Mouse (Mus musculus) MEL (cell line): ENCODE data around the gene Sppl3. TPM values are rescaled to one million over a fixed set of nuclear protein-coding genes. Genes with fewer than 3 reads are reported as not detected.

Source experiments
- DNase-seq: peaks from one replicate; pipeline ENCODE4 v3.0.0; 2011; ENCODE audit warnings: low read depth, low spot score
- H3K27ac ChIP-seq: 2 replicates; pipeline ENCODE4 v1.5.1; 2012; ENCODE audit warnings: low read depth, mild to moderate bottlenecking, control low read depth, low read length, moderate library complexity; ENCODE audit not compliant: control insufficient read depth
- H3K27me3 ChIP-seq, 2 experiments: fragments of 150-350 bp in 1 of 2; sonication (generic) in 1 of 2; 2 replicates each; pipeline ENCODE4 v1.6.1; 2012; ENCODE audit warnings: low read length in 2 of 2, mild to moderate bottlenecking in 2 of 2, improper control_type of control experiment in 1 of 2, moderate library complexity in 1 of 2; ENCODE audit not compliant: insufficient read depth in 2 of 2, control insufficient read depth in 1 of 2
- H3K36me3 ChIP-seq, 2 experiments: 2 replicates each; pipeline ENCODE4 v1.6.1; 2012 to 2014; ENCODE audit warnings: low read length in 2 of 2, improper control_type of control experiment in 1 of 2, inconsistent platforms in 1 of 2, mild to moderate bottlenecking in 1 of 2; ENCODE audit not compliant: insufficient read depth in 2 of 2, control insufficient read depth in 1 of 2
- H3K4me1 ChIP-seq, 2 experiments: fragments of 150-350 bp in 1 of 2; sonication (generic) in 1 of 2; 2 replicates each; pipeline ENCODE4 v1.6.1; 2012; ENCODE audit warnings: low read length in 2 of 2, improper control_type of control experiment in 1 of 2, mild to moderate bottlenecking in 1 of 2; ENCODE audit not compliant: insufficient read depth in 2 of 2, control insufficient read depth in 1 of 2
- H3K4me3 ChIP-seq, 2 experiments: fragments of 150-350 bp in 1 of 2; sonication (generic) in 1 of 2; 2 replicates each; pipeline ENCODE4 v1.5.1; 2012; ENCODE audit warnings: low read depth in 2 of 2, low read length in 2 of 2, mild to moderate bottlenecking in 2 of 2, moderate library complexity in 2 of 2, control low read depth in 1 of 2, improper control_type of control experiment in 1 of 2; ENCODE audit not compliant: control insufficient read depth in 1 of 2, insufficient read depth in 1 of 2
- H3K79me2 ChIP-seq: 2 replicates; pipeline ENCODE4 v1.6.1; 2012; ENCODE audit warnings: mild to moderate bottlenecking, low read length, moderate library complexity; ENCODE audit not compliant: control insufficient read depth, poor library complexity, insufficient read depth
- H3K9ac ChIP-seq: 2 replicates; pipeline ENCODE4 v1.6.1; 2012; ENCODE audit warnings: low read depth, mild to moderate bottlenecking, control low read depth, low read length, moderate library complexity; ENCODE audit not compliant: control insufficient read depth, poor library complexity, severe bottlenecking
- H3K9me3 ChIP-seq: fragments of 150-350 bp; sonication (generic); replicated peaks from 2 replicates; pipeline ENCODE4 v1.6.1; 2012; ENCODE audit warnings: mild to moderate bottlenecking, low read length, improper control_type of control experiment, moderate library complexity; ENCODE audit not compliant: insufficient read depth
- BHLHE40 ChIP-seq: IDR thresholded peaks from 2 replicates; pipeline ENCODE4 v1.6.1; 2012; ENCODE audit warnings: low read depth, mild to moderate bottlenecking, inconsistent platforms, low read length, improper control_type of control experiment, borderline replicate concordance
- CHD1 ChIP-seq: IDR thresholded peaks from 2 replicates; pipeline ENCODE4 v1.6.1; 2012; ENCODE audit warnings: low read depth, mild to moderate bottlenecking, inconsistent platforms, low read length, improper control_type of control experiment
- CHD2 ChIP-seq: IDR thresholded peaks from 2 replicates; pipeline ENCODE4 v1.6.1; 2011; ENCODE audit warnings: low read length, improper control_type of control experiment
- CTCF ChIP-seq, 3 experiments: IDR thresholded peaks in 2 of 3; conservative IDR thresholded peaks in 1 of 3; 2 replicates each; pipeline ENCODE4 v1.5.1; 2011 to 2012; ENCODE audit warnings: low read length in 3 of 3, low read depth in 2 of 3, mild to moderate bottlenecking in 2 of 3, improper control_type of control experiment in 1 of 3, inconsistent platforms in 1 of 3, mixed read lengths in 1 of 3, moderate library complexity in 1 of 3; ENCODE audit not compliant: control insufficient read depth in 1 of 3, insufficient read depth in 1 of 3, poor library complexity in 1 of 3, severe bottlenecking in 1 of 3
- E2F4 ChIP-seq: IDR thresholded peaks from 2 replicates; pipeline ENCODE4 v1.6.1; 2011; ENCODE audit warnings: low read depth, low read length, improper control_type of control experiment, borderline replicate concordance
- ELF1 ChIP-seq: IDR thresholded peaks from 2 replicates; pipeline ENCODE4 v1.6.1; 2014; ENCODE audit warnings: low read depth, mild to moderate bottlenecking, inconsistent platforms, low read length, improper control_type of control experiment, moderate library complexity
- EP300 ChIP-seq, 2 experiments: IDR thresholded peaks; 2 replicates each; pipeline ENCODE4 v1.6.1; 2011; ENCODE audit warnings: improper control_type of control experiment in 2 of 2, low read length in 2 of 2, low read depth in 1 of 2, mild to moderate bottlenecking in 1 of 2
- ETS1 ChIP-seq: IDR thresholded peaks from 2 replicates; pipeline ENCODE4 v1.6.1; 2012; ENCODE audit warnings: low read depth, mild to moderate bottlenecking, inconsistent platforms, low read length, improper control_type of control experiment, moderate library complexity
- GABPA ChIP-seq: IDR thresholded peaks from 2 replicates; pipeline ENCODE4 v1.6.1; 2012; ENCODE audit warnings: low read depth, mild to moderate bottlenecking, inconsistent platforms, low read length, improper control_type of control experiment, moderate library complexity
- GATA1 ChIP-seq: IDR thresholded peaks from 2 replicates; pipeline ENCODE4 v1.6.1; 2011; ENCODE audit warnings: low read depth, low read length, improper control_type of control experiment
- JUND ChIP-seq: IDR thresholded peaks from 2 replicates; pipeline ENCODE4 v1.6.1; 2011; ENCODE audit warnings: low read depth, mild to moderate bottlenecking, improper control_type of control experiment, low read length
- KAT2A ChIP-seq: conservative IDR thresholded peaks from 2 replicates; pipeline ENCODE4 v1.6.1; 2012; ENCODE audit warnings: low read depth, low read length, improper control_type of control experiment, inconsistent platforms
- MAX ChIP-seq: IDR thresholded peaks from 2 replicates; pipeline ENCODE4 v1.6.1; 2011; ENCODE audit warnings: low read length, improper control_type of control experiment
- MAZ ChIP-seq: IDR thresholded peaks from 2 replicates; pipeline ENCODE4 v1.6.1; 2012; ENCODE audit warnings: low read depth, mild to moderate bottlenecking, inconsistent platforms, low read length, improper control_type of control experiment
- MEF2A ChIP-seq: IDR thresholded peaks from 2 replicates; pipeline ENCODE4 v1.6.1; 2014; ENCODE audit warnings: low read depth, mild to moderate bottlenecking, inconsistent platforms, low read length, improper control_type of control experiment; ENCODE audit not compliant: poor library complexity, insufficient replicate concordance, severe bottlenecking; ENCODE audit errors: extremely low read depth
- MXI1 ChIP-seq: IDR thresholded peaks from 2 replicates; pipeline ENCODE4 v1.6.1; 2011; ENCODE audit warnings: mild to moderate bottlenecking, low read depth, low read length, improper control_type of control experiment
- MYB ChIP-seq: IDR thresholded peaks from 2 replicates; pipeline ENCODE4 v1.6.1; 2011; ENCODE audit warnings: mild to moderate bottlenecking, low read depth, low read length, improper control_type of control experiment
- NELFE ChIP-seq: IDR thresholded peaks from 2 replicates; pipeline ENCODE4 v1.6.1; 2011; ENCODE audit warnings: low read depth, low read length, improper control_type of control experiment
- NRF1 ChIP-seq: IDR thresholded peaks from 2 replicates; pipeline ENCODE4 v1.6.1; 2014; ENCODE audit warnings: low read depth, mild to moderate bottlenecking, inconsistent platforms, low read length, improper control_type of control experiment, moderate library complexity; ENCODE audit not compliant: poor library complexity, insufficient read depth, severe bottlenecking
- POLR2A ChIP-seq, 2 experiments: IDR thresholded peaks; 2 replicates each; pipeline ENCODE4 v1.6.1; 2011 to 2012; ENCODE audit warnings: low read length in 2 of 2, mild to moderate bottlenecking in 2 of 2, control low read depth in 1 of 2, improper control_type of control experiment in 1 of 2, low read depth in 1 of 2, moderate library complexity in 1 of 2; ENCODE audit not compliant: control insufficient read depth in 1 of 2, insufficient read depth in 1 of 2, poor library complexity in 1 of 2
- POLR2AphosphoS5 ChIP-seq: IDR thresholded peaks from 2 replicates; pipeline ENCODE4 v1.6.1; 2012; ENCODE audit warnings: low read depth, borderline replicate concordance, mild to moderate bottlenecking, inconsistent platforms, low read length, moderate library complexity, mixed read lengths
- RAD21 ChIP-seq: IDR thresholded peaks from 2 replicates; pipeline ENCODE4 v1.6.1; 2011; ENCODE audit warnings: mild to moderate bottlenecking, low read depth, low read length, improper control_type of control experiment
- RCOR1 ChIP-seq: IDR thresholded peaks from 2 replicates; pipeline ENCODE4 v1.6.1; 2012; ENCODE audit warnings: low read depth, mild to moderate bottlenecking, inconsistent platforms, low read length, improper control_type of control experiment
- SIN3A ChIP-seq: IDR thresholded peaks from 2 replicates; pipeline ENCODE4 v1.6.1; 2012; ENCODE audit warnings: low read length, improper control_type of control experiment, inconsistent platforms
- SMC3 ChIP-seq: IDR thresholded peaks from 2 replicates; pipeline ENCODE4 v1.6.1; 2011; ENCODE audit warnings: low read depth, low read length, improper control_type of control experiment
- TAL1 ChIP-seq: IDR thresholded peaks from 2 replicates; pipeline ENCODE4 v1.6.1; 2012; ENCODE audit warnings: mild to moderate bottlenecking, inconsistent platforms, low read length, moderate library complexity, mixed read lengths
- TBP ChIP-seq: IDR thresholded peaks from 2 replicates; pipeline ENCODE4 v1.8.0; 2011; ENCODE audit warnings: low read depth, low read length, improper control_type of control experiment
- TCF12 ChIP-seq: IDR thresholded peaks from 2 replicates; pipeline ENCODE4 v1.6.1; 2014; ENCODE audit warnings: low read depth, mild to moderate bottlenecking, inconsistent platforms, low read length, improper control_type of control experiment, moderate library complexity
- UBTF ChIP-seq: IDR thresholded peaks from 2 replicates; pipeline ENCODE4 v1.6.1; 2012; ENCODE audit warnings: low read depth, mild to moderate bottlenecking, inconsistent platforms, low read length, improper control_type of control experiment, moderate library complexity, borderline replicate concordance; ENCODE audit not compliant: insufficient read depth
- USF1 ChIP-seq: IDR thresholded peaks from 2 replicates; pipeline ENCODE4 v1.6.1; 2014; ENCODE audit warnings: low read depth, mild to moderate bottlenecking, inconsistent platforms, low read length, improper control_type of control experiment, moderate library complexity
- USF2 ChIP-seq, 2 experiments: IDR thresholded peaks; 2 replicates each; pipeline ENCODE4 v1.6.1; 2011 to 2012; ENCODE audit warnings: improper control_type of control experiment in 2 of 2, low read length in 2 of 2, borderline replicate concordance in 1 of 2, inconsistent platforms in 1 of 2, low read depth in 1 of 2, mild to moderate bottlenecking in 1 of 2; ENCODE audit not compliant: insufficient read depth in 1 of 2
- ZC3H11A ChIP-seq: IDR thresholded peaks from 2 replicates; pipeline ENCODE4 v1.6.1; 2012; ENCODE audit warnings: low read depth, mild to moderate bottlenecking, inconsistent platforms, low read length, improper control_type of control experiment
- ZKSCAN1 ChIP-seq: IDR thresholded peaks from 2 replicates; pipeline ENCODE4 v1.6.1; 2012; ENCODE audit warnings: low read depth, mild to moderate bottlenecking, inconsistent platforms, low read length, improper control_type of control experiment, moderate library complexity
- ZMIZ1 ChIP-seq: IDR thresholded peaks from 2 replicates; pipeline ENCODE4 v1.6.1; 2012; ENCODE audit warnings: low read depth, mild to moderate bottlenecking, inconsistent platforms, low read length, improper control_type of control experiment, moderate library complexity
- ZNF384 ChIP-seq: IDR thresholded peaks from 2 replicates; pipeline ENCODE4 v1.6.1; 2012; ENCODE audit warnings: low read depth, mild to moderate bottlenecking, inconsistent platforms, low read length, improper control_type of control experiment
- polyA plus RNA-seq, 2 experiments: library from polyadenylated mRNA; stranded (reverse) in 1 of 2; unstranded in 1 of 2; fragments of >175 nt in 1 of 2; fragments of >200 nt in 1 of 2; gene quantifications; 2 replicates each; pipeline versions ENCODE4 v1.2.1 to v1.2.4; 2012; ENCODE audit warnings: low replicate concordance in 2 of 2, low read depth in 1 of 2; ENCODE audit not compliant: insufficient read length in 2 of 2, insufficient read depth in 1 of 2, missing spikeins in 1 of 2
- total RNA-seq: library from RNA; depleted of rRNA; stranded (reverse); fragments of 300-350 nt; gene quantifications from 2 replicates; pipeline ENCODE4 v1.2.3, GENCODE M21; 2012

The Sppl3 gene
- total and polyA plus RNA-seq, 3 experiments, result 25.8 to 50.9 TPM; not detected in 1

DNA sequence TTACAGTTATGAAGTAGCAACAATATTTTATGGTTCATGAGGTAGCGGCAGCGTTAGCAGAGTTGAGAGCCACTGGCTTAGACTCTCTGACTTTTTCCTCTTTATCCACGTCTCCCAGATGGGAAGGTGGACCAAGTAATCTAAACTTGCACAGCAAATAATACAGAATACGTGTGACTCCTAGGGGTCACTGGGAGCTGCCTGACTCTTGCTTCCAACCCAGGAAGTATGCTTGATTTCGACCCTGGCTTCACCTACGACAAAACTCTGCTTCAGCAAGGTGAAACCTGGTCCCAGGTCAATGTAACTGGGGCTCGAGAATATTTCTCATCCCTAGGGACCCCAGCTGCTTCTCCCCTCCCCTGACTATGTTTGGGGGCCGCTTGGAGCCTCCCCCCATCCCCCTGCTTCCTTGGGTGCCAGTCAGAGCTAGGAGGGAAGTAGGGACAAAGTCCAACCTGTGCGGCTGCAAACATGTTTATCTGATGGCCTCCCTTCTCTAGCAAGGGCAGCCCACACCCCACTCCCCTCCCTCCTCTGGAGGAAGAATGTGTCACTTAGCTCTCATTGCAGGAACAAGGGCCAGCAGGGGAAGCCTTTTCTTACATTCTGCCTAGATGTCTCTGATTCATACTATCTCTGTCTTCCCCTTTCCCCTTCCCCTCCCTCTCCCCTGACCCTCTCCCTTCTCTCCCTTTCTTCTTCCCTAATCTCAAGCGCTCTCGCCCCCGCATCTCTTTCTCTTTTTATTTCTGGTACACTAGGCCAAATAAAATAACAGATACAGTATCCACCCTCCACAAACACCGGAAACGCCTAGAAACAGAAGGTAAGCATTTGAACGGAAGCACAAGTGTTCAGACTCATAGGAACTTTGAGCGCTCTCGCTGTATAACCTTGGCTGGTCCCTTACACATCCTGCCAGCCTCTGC lies 45.7 kb upstream of the Sppl3 start:
- Histone ChIP-seq H3K4me1 (peaks cover 0 to 11% of the 10 kb centered on the region in 2 experiments; a peak in 3 of 4 replicates), H3K36me3 (peaks cover 0 to 7% of the 10 kb centered on the region in 2 experiments; a peak in 2 of 4 replicates), H3K79me2 (no peaks in the 10 kb centered on the region), H3K9ac (peak overlapping the region; percentile 55), H3K4me3 (peak overlapping the region; percentile 62 to 93), H3K27ac (peak overlapping the region; percentile 75), H3K9me3 (no peaks in the 10 kb centered on the region), H3K27me3 (no peaks in the 10 kb centered on the region; a peak in 1 of 4 replicates)
- DNase-seq, result peak; percentile 87
- no peak for TF ChIP-seq POLR2A (IDR thresholded peaks at IDR 0.05; ENCODE audit: control insufficient read depth in 1 of 2, insufficient read depth in 1 of 2, low read depth in 1 of 2, low read length in 2 of 2, poor library complexity in 1 of 2)
- TF ChIP-seq ETS1, result peak; percentile 58
- TF ChIP-seq CHD2, result no peak
- TF ChIP-seq MXI1, result no peak
- no peak for TF ChIP-seq ZC3H11A
- TF ChIP-seq RCOR1, result peak; percentile 65; the same call in 1 of the 2 replicates
- TF ChIP-seq TAL1, result no peak
- TF ChIP-seq ZKSCAN1, result no peak
- no peak for TF ChIP-seq ZMIZ1
- TF ChIP-seq TBP, result peak; percentile 89
- TF ChIP-seq UBTF, result no peak
- no peak for TF ChIP-seq NRF1
- TF ChIP-seq ZNF384, result no peak
- no peak for TF ChIP-seq USF1
- TF ChIP-seq MYB, result no peak
- TF ChIP-seq MAX, result 0 out of 2 replicates have a peak, but pooled peaks have one; percentile 31
- peak; percentile 48; the same call in 1 of the 2 replicates for TF ChIP-seq ELF1
- TF ChIP-seq BHLHE40, result no peak
- TF ChIP-seq MAZ, result no peak; the same call in 1 of the 2 replicates
- TF ChIP-seq MEF2A, result peak; percentile 82; the same call in 1 of the 2 replicates
- TF ChIP-seq CHD1, result no peak
- no peak for TF ChIP-seq USF2 (IDR thresholded peaks at IDR 0.05; ENCODE audit: borderline replicate concordance in 1 of 2, insufficient read depth in 1 of 2, low read depth in 1 of 2, low read length in 2 of 2)
- peak; percentile 52; the same call in 1 of the 2 replicates for TF ChIP-seq SIN3A
- TF ChIP-seq GABPA, result no peak
- peak; percentile 65 for TF ChIP-seq GATA1
- no peak for TF ChIP-seq JUND
- no peak for TF ChIP-seq RAD21
- no peak for TF ChIP-seq SMC3
- no peak for TF ChIP-seq CTCF (IDR thresholded peaks at IDR 0.05 in 2 of 3, conservative IDR thresholded peaks at IDR 0.05 in 1 of 3; ENCODE audit: control insufficient read depth in 1 of 3, insufficient read depth in 1 of 3, low read depth in 2 of 3, low read length in 3 of 3, poor library complexity in 1 of 3, severe bottlenecking in 1 of 3)
- TF ChIP-seq EP300 (IDR thresholded peaks at IDR 0.05; ENCODE audit: low read depth in 1 of 2, low read length in 2 of 2), result peak; percentile 43 to 76
- TF ChIP-seq NELFE, result no peak
- no peak for TF ChIP-seq POLR2AphosphoS5
- no peak for TF ChIP-seq E2F4
- no peak for TF ChIP-seq KAT2A
- TF ChIP-seq TCF12, result peak; percentile 39
